Mouse (Mus musculus): ENCODE measurements around the gene Hic2. TPM values are rescaled to one million over a fixed set of nuclear protein-coding genes. Genes with fewer than 3 reads are reported as not detected.

Hic2 gene
- 9.0 TPM for total RNA-seq (2023)

DNA sequence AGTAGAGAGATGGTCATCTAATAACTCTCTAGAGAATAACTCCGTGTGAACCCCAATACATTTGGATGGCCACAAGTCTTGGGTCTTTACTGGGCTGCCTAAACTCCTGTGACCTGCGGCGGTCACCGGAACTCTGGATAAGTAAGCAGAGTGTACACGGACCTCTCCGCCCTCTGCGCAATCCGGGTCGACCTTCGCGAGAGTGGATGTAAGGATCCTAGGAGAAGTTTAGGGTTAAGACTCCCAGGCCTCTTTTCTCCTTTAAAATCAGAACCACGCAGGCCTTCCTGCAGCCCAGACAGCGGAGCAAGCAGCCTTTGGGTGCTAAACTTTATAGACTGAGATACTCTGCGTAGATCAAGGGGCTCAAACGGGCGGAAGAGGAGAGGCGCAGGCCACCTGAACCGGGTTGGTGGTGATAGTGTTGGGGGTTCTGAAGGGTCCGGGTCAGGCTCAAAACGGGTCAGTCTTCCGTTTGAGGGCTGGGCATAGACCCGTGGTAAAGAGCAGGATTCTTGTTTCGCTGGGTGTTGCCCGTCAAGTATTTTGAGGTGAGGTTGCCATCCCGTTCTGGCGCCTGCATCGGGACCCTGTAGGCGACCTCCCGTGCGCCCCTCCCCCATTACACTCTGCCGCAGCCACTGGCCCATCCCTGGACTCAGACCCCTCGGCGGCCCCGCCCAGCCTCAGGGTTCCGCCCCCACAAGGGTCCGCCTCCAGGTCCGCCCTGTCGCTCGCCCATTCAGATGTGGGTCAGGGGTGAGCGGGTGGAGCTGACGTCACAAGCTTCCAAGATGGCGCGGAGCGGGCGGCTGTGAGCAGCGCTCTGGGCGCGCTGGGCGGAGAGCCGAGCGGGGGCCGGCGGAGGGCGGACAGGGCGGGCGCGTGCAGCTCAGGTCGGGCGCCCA, at the start of gene Hic2:
TSS of gene Hic2 (plus strand) at position 779 of the 908 bp plus-strand sequence.

DNA sequence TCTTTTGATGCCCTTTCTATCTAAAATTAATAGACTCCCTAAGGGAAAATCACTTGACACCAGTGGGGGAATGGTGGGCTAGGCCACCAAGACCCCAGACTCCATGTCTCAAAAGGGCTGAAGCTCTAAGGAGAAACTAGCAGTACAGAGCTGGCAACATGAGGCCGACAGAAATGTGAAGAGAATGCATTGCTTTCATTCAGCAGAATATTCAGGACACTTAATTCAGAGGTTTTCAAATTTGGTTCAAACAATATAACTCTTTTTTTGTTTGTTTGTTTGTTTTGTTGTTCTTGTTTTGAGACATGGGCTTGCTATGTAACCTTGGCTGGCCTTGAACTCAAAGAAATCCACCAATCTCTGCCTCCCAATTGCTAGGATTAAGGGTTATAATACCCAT, 30.8 kb upstream of the Hic2 start, which contains the start of gene Ube2l3:
TSS of gene Ube2l3 (minus strand) at position 101 of the 400 bp plus-strand sequence.

DNA sequence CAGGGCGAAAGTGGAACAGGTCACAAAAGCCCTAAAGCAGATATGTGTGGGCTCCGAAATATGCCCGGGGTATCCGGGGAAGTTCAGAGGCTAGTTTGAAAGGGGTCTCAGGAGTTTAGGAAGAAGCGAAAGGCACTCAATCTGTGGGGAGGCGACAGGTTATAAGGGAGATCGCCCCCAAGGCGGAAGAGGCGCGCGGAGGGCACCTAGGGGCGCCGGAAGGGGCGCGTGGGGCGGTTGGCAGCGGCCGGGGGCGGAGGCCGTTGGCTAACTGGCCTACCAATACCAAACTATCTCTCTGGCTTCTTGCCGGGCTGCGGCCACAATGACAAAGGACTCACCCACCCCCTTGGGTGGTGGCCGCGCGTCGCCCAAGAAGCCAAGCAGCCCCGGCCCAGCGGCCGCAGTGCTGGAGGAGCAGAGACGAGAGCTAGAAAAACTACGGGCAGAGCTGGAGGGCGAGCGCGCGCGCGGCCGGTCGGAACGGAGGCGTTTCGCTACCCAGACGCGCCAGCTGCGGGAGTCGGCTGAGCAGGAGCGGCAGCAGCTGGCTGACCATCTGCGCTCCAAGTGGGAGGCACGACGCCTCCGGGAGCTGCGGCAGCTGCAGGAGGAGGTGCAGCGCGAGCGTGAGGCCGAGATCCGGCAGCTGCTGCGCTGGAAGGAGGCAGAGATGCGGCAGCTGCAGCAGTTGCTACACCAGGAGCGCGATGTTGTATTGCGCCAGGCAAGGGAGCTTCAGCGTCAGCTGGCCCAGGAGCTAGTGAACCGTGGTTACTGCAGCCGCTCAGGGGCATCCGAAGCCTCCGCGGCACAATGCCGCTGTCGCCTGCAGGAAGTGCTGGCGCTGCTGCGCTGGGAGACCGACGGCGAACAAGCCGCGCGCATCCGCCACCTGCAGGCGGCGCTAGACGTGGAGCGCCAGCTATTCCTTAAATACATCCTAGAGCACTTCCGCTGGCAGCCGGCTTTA, 24.7 kb upstream of the Hic2 start, which contains the start of gene Rimbp3:
TSS of gene Rimbp3 (plus strand) at position 215 of the 973 bp plus-strand sequence.

DNA sequence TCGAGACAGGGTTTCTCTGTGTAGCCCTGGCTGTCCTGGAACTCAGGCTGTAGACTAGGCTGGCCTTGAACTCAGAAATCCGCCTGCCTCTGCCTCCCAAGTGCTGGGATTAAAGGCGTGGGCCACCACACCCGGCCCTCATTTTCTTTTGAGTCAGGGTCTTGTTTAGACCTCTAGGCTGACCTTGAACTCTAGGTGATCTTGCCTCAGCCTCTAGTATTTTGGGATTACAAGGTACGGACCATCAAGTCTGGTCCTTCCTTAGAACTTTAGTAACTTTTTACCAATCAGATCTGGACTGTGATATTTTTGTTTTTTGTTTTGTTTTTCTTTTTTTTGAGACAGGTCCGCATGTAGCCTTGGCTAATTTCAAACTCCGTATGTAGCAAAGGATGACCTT, 42.3 kb downstream of the Hic2 start, which contains the start of gene Tmem191c:
TSS of gene Tmem191c (plus strand) at position 357 of the 400 bp plus-strand sequence.

Other genes starting within 250 kb of the Hic2 start
- 0.50 TPM for gene Ypel1, start 163.9 kb upstream of the Hic2 start, total RNA-seq (2023)
- gene Ppil2, start 122.3 kb upstream of the Hic2 start, total RNA-seq (2023): 108 TPM
- 6.3 TPM for gene 2610318N02Rik, start 108.4 kb upstream of the Hic2 start, total RNA-seq (2023)
- 10.3 TPM for gene Sdf2l1, start 101.2 kb upstream of the Hic2 start, total RNA-seq (2023)
- gene Ydjc, start 89.0 kb upstream of the Hic2 start, total RNA-seq (2023): 3.2 TPM
- gene Ccdc116, start 86.3 kb upstream of the Hic2 start, total RNA-seq (2023): 1.3 TPM
- gene Ube2l3, start 30.9 kb upstream of the Hic2 start, total RNA-seq (2023): 103 TPM
- gene Rimbp3, start 25.0 kb upstream of the Hic2 start, total RNA-seq (2023): not detected
- 43.8 TPM for gene Tmem191c, start 42.5 kb downstream of the Hic2 start, total RNA-seq (2023)
- not detected for gene Serpind1, start 97.8 kb downstream of the Hic2 start, total RNA-seq (2023)
- gene Snap29, start 172.4 kb downstream of the Hic2 start, total RNA-seq (2023): 23.6 TPM
- gene Pi4ka, start 172.7 kb downstream of the Hic2 start, total RNA-seq (2023): 124 TPM
- gene Crkl, start 218.4 kb downstream of the Hic2 start, total RNA-seq (2023): 43.4 TPM

All from CD4-positive naive resting alpha-beta T cell, adult 76 days (primary cell).